Mouse (Mus musculus): ENCODE data around the gene Galnt2. TPM values are rescaled to one million over a fixed set of nuclear protein-coding genes. Genes with fewer than 3 reads are reported as not detected.
A peak's percentile ranks its signal among the peaks of the same experiment; 100 is the strongest.

Gene Galnt2
- total RNA-seq, 2 experiments from 2014 or later = 15.5 to 61.1 TPM

- ATAC-seq (ENCODE audit: poor library complexity, severe bottlenecking) = peak; percentile 46
These were observed 86.6 kb downstream of the Galnt2 start for GRCm38 (mm10) chr8:124317821-124318220.

- no peak for ATAC-seq (ENCODE audit: poor library complexity, severe bottlenecking)
These were observed 87.6 kb downstream of the Galnt2 start for GRCm38 (mm10) chr8:124318612-124319315.

- no peak for ATAC-seq (ENCODE audit: poor library complexity, severe bottlenecking)
These were observed 88.1 kb downstream of the Galnt2 start for GRCm38 (mm10) chr8:124319316-124319652.

- no peak for ATAC-seq (ENCODE audit: poor library complexity, severe bottlenecking)
These were observed 90.1 kb downstream of the Galnt2 start for GRCm38 (mm10) chr8:124321227-124321840.

- no peak for ATAC-seq (ENCODE audit: poor library complexity, severe bottlenecking)
These were observed 92.2 kb downstream of the Galnt2 start for GRCm38 (mm10) chr8:124323356-124323755.

- no peak for ATAC-seq (ENCODE audit: poor library complexity, severe bottlenecking)
These were observed 97.1 kb downstream of the Galnt2 start for GRCm38 (mm10) chr8:124328259-124328658.

GRCm38 (mm10) chr8:124329690-124330089, 98.5 kb downstream of the Galnt2 start:
- ATAC-seq (ENCODE audit: poor library complexity, severe bottlenecking) = no peak

GRCm38 (mm10) chr8:124330433-124330832, 99.2 kb downstream of the Galnt2 start:
- ATAC-seq (ENCODE audit: poor library complexity, severe bottlenecking) = no peak

- no peak for ATAC-seq (ENCODE audit: poor library complexity, severe bottlenecking)
These were observed 99.9 kb downstream of the Galnt2 start for GRCm38 (mm10) chr8:124331094-124331493.

GRCm38 (mm10) chr8:124331706-124332105, 100.5 kb downstream of the Galnt2 start:
- ATAC-seq (ENCODE audit: poor library complexity, severe bottlenecking) = no peak

GRCm38 (mm10) chr8:124336302-124336701, 105.1 kb downstream of the Galnt2 start:
- ATAC-seq (ENCODE audit: poor library complexity, severe bottlenecking) = no peak

- no peak for ATAC-seq (ENCODE audit: poor library complexity, severe bottlenecking)
These were observed 108.6 kb downstream of the Galnt2 start for GRCm38 (mm10) chr8:124339742-124340141.

- ATAC-seq (ENCODE audit: poor library complexity, severe bottlenecking) = no peak
These were observed 109.3 kb downstream of the Galnt2 start for GRCm38 (mm10) chr8:124340360-124341068.

- ATAC-seq (ENCODE audit: poor library complexity, severe bottlenecking) = no peak
These were observed 112.0 kb downstream of the Galnt2 start for GRCm38 (mm10) chr8:124343151-124343550.

GRCm38 (mm10) chr8:124343991-124344390, 112.8 kb downstream of the Galnt2 start:
- ATAC-seq (ENCODE audit: poor library complexity, severe bottlenecking) = no peak

- ATAC-seq (ENCODE audit: poor library complexity, severe bottlenecking) = no peak
These were observed 113.9 kb downstream of the Galnt2 start for GRCm38 (mm10) chr8:124345098-124345497.

GRCm38 (mm10) chr8:124346852-124347523, 115.8 kb downstream of the Galnt2 start:
- peak; percentile 74 for ATAC-seq (ENCODE audit: poor library complexity, severe bottlenecking)

GRCm38 (mm10) chr8:124348087-124348486, 116.9 kb downstream of the Galnt2 start:
- ATAC-seq (ENCODE audit: poor library complexity, severe bottlenecking) = no peak

- ATAC-seq (ENCODE audit: poor library complexity, severe bottlenecking) = peak; percentile 80
These were observed 118.5 kb downstream of the Galnt2 start for GRCm38 (mm10) chr8:124349663-124350062.

- no peak for ATAC-seq (ENCODE audit: poor library complexity, severe bottlenecking)
These were observed 120.4 kb downstream of the Galnt2 start for GRCm38 (mm10) chr8:124351636-124352035.

GRCm38 (mm10) chr8:124360911-124361310, 129.7 kb downstream of the Galnt2 start:
- no peak for ATAC-seq (ENCODE audit: poor library complexity, severe bottlenecking)
